Mouse (Mus musculus): ENCODE data around the gene Id4. TPM values are rescaled to one million over a fixed set of nuclear protein-coding genes. Genes with fewer than 3 reads are reported as not detected.

Id4 gene
- polyA plus RNA-seq, 1 experiment from 2014 or later = 0.47 TPM

DNA sequence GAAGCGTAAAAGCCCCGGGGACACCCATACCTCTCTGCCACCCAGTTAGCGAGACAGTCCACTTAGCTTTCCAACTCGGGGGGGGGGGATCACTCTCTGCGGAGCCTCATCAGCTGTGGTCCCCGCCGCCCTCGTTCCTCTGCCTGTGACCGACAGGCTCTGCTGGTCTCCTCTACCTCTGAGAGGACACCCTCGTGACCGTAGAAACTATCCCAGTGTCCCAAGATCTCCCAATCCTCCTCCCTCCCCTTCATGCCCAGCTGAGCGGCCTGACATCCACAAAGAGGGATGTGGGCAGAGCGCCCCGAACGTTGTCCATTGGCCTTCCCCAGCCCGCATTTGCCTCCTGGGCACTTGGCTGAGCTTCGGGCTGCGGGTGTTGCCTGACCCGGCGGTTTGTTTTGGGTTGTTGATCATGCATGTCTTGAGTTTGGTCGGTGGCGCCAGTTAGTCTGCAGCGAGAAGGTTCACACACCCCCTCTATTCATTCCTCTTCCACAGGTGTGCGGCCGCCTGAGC, 1.5 kb downstream of the Id4 start:
- peak overlapping the region; percentile 55 for H3K4me3 ChIP-seq (ENCODE audit: low read depth, low read length)
- no peak overlapping the region for H3K27ac ChIP-seq (ENCODE audit: low read depth)
- ATAC-seq (no peak), DNase-seq (peak; percentile 18)
- no peaks in the 10 kb centered on the region for H3K36me3 ChIP-seq (replicated peaks; ENCODE audit: insufficient read depth, low read length)
- no peak for TF ChIP-seq CTCF (IDR thresholded peaks at IDR 0.05; ENCODE audit: low read depth)
- TF ChIP-seq EP300 (IDR thresholded peaks at IDR 0.05; ENCODE audit: low read depth) = no peak
- H3K9ac ChIP-seq (replicated peaks) = no peak overlapping the region; the same call in 1 of the 2 replicates
- H3K4me1 ChIP-seq (ENCODE audit: insufficient read depth) = no peaks in the 10 kb centered on the region; the same call in 1 of the 2 replicates
- peak overlapping the region; percentile 85 for H3K4me2 ChIP-seq (ENCODE audit: low read depth, low read length)
- no peaks in the 10 kb centered on the region for H3K9me3 ChIP-seq (ENCODE audit: low read length)
- 2% methylated on average over 22 of the region's 25 CpGs for WGBS (ENCODE audit: insufficient replicate concordance)
- peaks cover 40% of the 10 kb centered on the region for H3K27me3 ChIP-seq (ENCODE audit: insufficient read depth, low read length)

DNA sequence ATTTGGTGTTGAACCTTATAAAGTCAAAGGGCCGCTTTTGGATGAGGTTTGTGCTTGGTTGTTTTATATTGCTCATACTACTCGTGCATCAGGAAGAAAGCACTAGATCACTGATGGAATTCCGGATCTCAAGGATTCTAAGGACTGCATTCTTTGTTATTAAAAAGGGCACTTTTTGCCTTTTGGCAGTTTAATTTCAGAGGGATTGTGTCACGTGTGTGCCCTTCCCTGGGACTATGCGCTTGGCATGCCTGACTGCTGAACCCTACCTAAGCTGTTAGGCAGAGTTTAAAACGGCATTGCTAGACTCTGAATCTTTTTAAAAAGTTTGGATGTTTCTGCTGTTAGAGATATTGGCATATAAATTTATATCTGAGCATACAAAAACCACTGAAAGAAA, 4.0 kb downstream of the Id4 start:
- Histone ChIP-seq H3K4me3 (ENCODE audit: low read depth, low read length) (no peak overlapping the region), H3K9ac (replicated peaks) (no peak overlapping the region), H3K36me3 (replicated peaks; ENCODE audit: insufficient read depth, low read length) (no peaks in the 10 kb centered on the region), H3K9me3 (ENCODE audit: low read length) (no peaks in the 10 kb centered on the region), H3K4me1 (ENCODE audit: insufficient read depth) (no peaks in the 10 kb centered on the region; the same call in 1 of the 2 replicates), H3K4me2 (ENCODE audit: low read depth, low read length) (no peak overlapping the region), H3K27me3 (ENCODE audit: insufficient read depth, low read length) (peaks cover 32% of the 10 kb centered on the region), H3K27ac (ENCODE audit: low read depth) (no peak overlapping the region)
- no peak for ATAC-seq
- no peak for DNase-seq
- WGBS (ENCODE audit: insufficient replicate concordance) = 75% methylated on average over 6 of the region's 6 CpGs
- TF ChIP-seq CTCF (IDR thresholded peaks at IDR 0.05; ENCODE audit: low read depth) (no peak), EP300 (IDR thresholded peaks at IDR 0.05; ENCODE audit: low read depth) (no peak)

- peak; percentile 17 for DNase-seq
- Histone ChIP-seq H3K27ac (ENCODE audit: low read depth) (no peak overlapping the region), H3K36me3 (replicated peaks; ENCODE audit: insufficient read depth, low read length) (no peaks in the 10 kb centered on the region), H3K27me3 (ENCODE audit: insufficient read depth, low read length) (no peaks in the 10 kb centered on the region), H3K4me3 (ENCODE audit: low read depth, low read length) (no peak overlapping the region), H3K4me1 (ENCODE audit: insufficient read depth) (no peaks in the 10 kb centered on the region), H3K4me2 (ENCODE audit: low read depth, low read length) (0 out of 2 replicates have a peak overlapping the region, but pooled peaks have one; percentile 13), H3K9me3 (ENCODE audit: low read length) (no peaks in the 10 kb centered on the region), H3K9ac (replicated peaks) (no peak overlapping the region)
- 6% methylated on average over 15 of the region's 15 CpGs for WGBS (ENCODE audit: insufficient replicate concordance)
- TF ChIP-seq EP300 (IDR thresholded peaks at IDR 0.05; ENCODE audit: low read depth) = no peak
- peak; percentile 65 for TF ChIP-seq CTCF (IDR thresholded peaks at IDR 0.05; ENCODE audit: low read depth)
- no peak for ATAC-seq
Observed at GRCm38 (mm10) chr13:48273451-48274069, 12.5 kb downstream of the Id4 start.

DNA sequence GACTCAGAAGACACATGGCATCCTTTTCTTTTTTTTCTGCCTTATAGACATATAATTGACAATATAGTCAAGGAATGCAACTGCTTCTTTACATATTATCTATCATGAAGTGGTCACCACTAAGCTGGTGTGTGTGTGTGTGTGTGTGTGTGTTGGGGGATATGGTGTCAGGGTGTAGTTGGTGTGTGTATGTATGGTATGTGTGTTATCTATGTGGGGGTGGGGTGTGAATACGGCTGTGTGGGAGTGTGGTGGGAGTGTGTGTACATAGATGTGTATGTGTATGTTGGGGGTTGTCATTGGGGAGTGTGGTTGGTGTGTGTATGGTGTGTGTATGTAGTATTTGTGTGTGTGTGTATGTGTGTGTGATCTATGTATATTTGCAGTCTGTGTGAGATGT, 13.1 kb downstream of the Id4 start:
- no peaks in the 10 kb centered on the region for H3K36me3 ChIP-seq (replicated peaks; ENCODE audit: insufficient read depth, low read length)
- ATAC-seq (no peak), DNase-seq (no peak)
- no peak overlapping the region for H3K27ac ChIP-seq (ENCODE audit: low read depth)
- WGBS (ENCODE audit: insufficient replicate concordance) = 43% methylated on average over 1 of the region's 1 CpGs
- H3K9me3 ChIP-seq (ENCODE audit: low read length) = no peaks in the 10 kb centered on the region
- H3K27me3 ChIP-seq (ENCODE audit: insufficient read depth, low read length) = no peaks in the 10 kb centered on the region
- no peak overlapping the region for H3K4me3 ChIP-seq (ENCODE audit: low read depth, low read length)
- H3K4me2 ChIP-seq (ENCODE audit: low read depth, low read length) = no peak overlapping the region
- no peak overlapping the region for H3K9ac ChIP-seq (replicated peaks)
- TF ChIP-seq EP300 (IDR thresholded peaks at IDR 0.05; ENCODE audit: low read depth) (no peak), CTCF (IDR thresholded peaks at IDR 0.05; ENCODE audit: low read depth) (no peak)
- no peaks in the 10 kb centered on the region for H3K4me1 ChIP-seq (ENCODE audit: insufficient read depth)

DNA sequence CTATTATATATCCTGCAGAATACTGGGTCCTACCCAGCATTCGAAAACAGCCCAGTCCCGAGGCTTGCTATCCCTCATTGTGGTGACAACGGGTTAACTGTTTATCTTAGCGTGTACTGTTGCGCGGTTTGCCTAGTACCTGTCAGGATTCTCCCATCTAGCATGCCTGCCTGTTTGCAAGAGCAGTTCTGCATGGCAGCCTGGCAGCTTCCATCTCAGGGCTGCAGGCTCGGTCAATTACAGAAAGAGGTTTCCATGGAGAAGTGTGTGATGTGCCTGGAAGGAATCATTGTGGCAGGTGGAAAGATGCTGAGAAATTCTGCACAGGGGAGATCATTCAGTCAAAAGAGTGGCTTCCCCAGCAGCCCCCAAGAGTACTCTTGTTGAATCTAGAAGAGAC, 16.0 kb downstream of the Id4 start:
- no peaks in the 10 kb centered on the region for H3K36me3 ChIP-seq (replicated peaks; ENCODE audit: insufficient read depth, low read length)
- no peak for TF ChIP-seq CTCF (IDR thresholded peaks at IDR 0.05; ENCODE audit: low read depth)
- no peak for TF ChIP-seq EP300 (IDR thresholded peaks at IDR 0.05; ENCODE audit: low read depth)
- H3K27ac ChIP-seq (ENCODE audit: low read depth) = no peak overlapping the region
- ATAC-seq (no peak), DNase-seq (no peak)
- no peaks in the 10 kb centered on the region for H3K4me1 ChIP-seq (ENCODE audit: insufficient read depth)
- no peak overlapping the region for H3K4me3 ChIP-seq (ENCODE audit: low read depth, low read length)
- no peak overlapping the region for H3K9ac ChIP-seq (replicated peaks)
- H3K27me3 ChIP-seq (ENCODE audit: insufficient read depth, low read length) = no peaks in the 10 kb centered on the region
- H3K9me3 ChIP-seq (ENCODE audit: low read length) = no peaks in the 10 kb centered on the region
- H3K4me2 ChIP-seq (ENCODE audit: low read depth, low read length) = no peak overlapping the region
- 78% methylated on average over 7 of the region's 7 CpGs for WGBS (ENCODE audit: insufficient replicate concordance)

GRCm38 (mm10) chr13:48284426-48284825, 23.4 kb downstream of the Id4 start:
- Histone ChIP-seq H3K9me3 (ENCODE audit: low read length) (no peaks in the 10 kb centered on the region), H3K4me1 (ENCODE audit: insufficient read depth) (no peaks in the 10 kb centered on the region), H3K4me3 (ENCODE audit: low read depth, low read length) (no peak overlapping the region), H3K27me3 (ENCODE audit: insufficient read depth, low read length) (no peaks in the 10 kb centered on the region), H3K4me2 (ENCODE audit: low read depth, low read length) (no peak overlapping the region), H3K27ac (ENCODE audit: low read depth) (no peak overlapping the region), H3K9ac (replicated peaks) (no peak overlapping the region), H3K36me3 (replicated peaks; ENCODE audit: insufficient read depth, low read length) (no peaks in the 10 kb centered on the region)
- no peak for ATAC-seq
- WGBS (ENCODE audit: insufficient replicate concordance) = 78% methylated on average over 9 of the region's 9 CpGs
- TF ChIP-seq EP300 (IDR thresholded peaks at IDR 0.05; ENCODE audit: low read depth) (no peak), CTCF (IDR thresholded peaks at IDR 0.05; ENCODE audit: low read depth) (no peak)
- no peak for DNase-seq
